Comparison of ENCODE assay signal across 17 mouse cellular contexts in genomic region chr8:91611723-91612362, GRCm38 (mm10).
DNase-seq lines count a peak whose midpoint lies in the region; ATAC-seq lines count a peak whose summit lies in the region.
"Had no signal": no experiment of that assay in that cellular context is flagged by ENCODE, and none has a peak within 500 bp of the region (broad histone marks: within the 10 kb centered on the region; RNA-seq: fewer than 3 reads in every experiment).

No protein-coding gene starts in this region.

- H3K36me3 ChIP-seq in embryonic facial prominence, embryonic 10.5 days (replicated peaks), result no peaks in the 10 kb centered on the region
- no peaks in the 10 kb centered on the region for H3K36me3 ChIP-seq in hindbrain, embryonic 11.5 days (ENCODE audit: control insufficient read depth, insufficient read depth, low read length)
- H3K36me3 ChIP-seq in limb, embryonic 12.5 days, result no peaks in the 10 kb centered on the region
- H3K36me3 ChIP-seq: liver, embryonic 13.5 days had no signal

- H3K9ac ChIP-seq in hindbrain, embryonic 11.5 days (ENCODE audit: low read depth, low read length), result no peak overlapping the region
- H3K9ac ChIP-seq in limb, embryonic 12.5 days (replicated peaks), result no peak overlapping the region
- H3K9ac ChIP-seq: liver, embryonic 13.5 days had no signal

- H3K27me3 ChIP-seq in embryonic facial prominence, embryonic 10.5 days (replicated peaks; ENCODE audit: low read depth, poor library complexity, severe bottlenecking), result peaks cover 41% of the 10 kb centered on the region
- H3K27me3 ChIP-seq in hindbrain, embryonic 11.5 days (ENCODE audit: control insufficient read depth, insufficient read depth, low read length), result no peaks in the 10 kb centered on the region
- H3K27me3 ChIP-seq in limb, embryonic 12.5 days, result peaks cover 86% of the 10 kb centered on the region
- H3K27me3 ChIP-seq: liver, embryonic 13.5 days had no signal

- H3K4me1 ChIP-seq in embryonic facial prominence, embryonic 10.5 days, result peaks cover 73% of the 10 kb centered on the region
- H3K4me1 ChIP-seq in hindbrain, embryonic 11.5 days (replicated peaks; ENCODE audit: control insufficient read depth, insufficient read depth, low read length), result peaks cover 21% of the 10 kb centered on the region
- peaks cover 63% of the 10 kb centered on the region for H3K4me1 ChIP-seq in limb, embryonic 12.5 days (replicated peaks)

- 0 out of 2 replicates have a peak, but pooled peaks have one; percentile 43 for ATAC-seq in hindbrain, embryonic 11.5 days (ENCODE audit: low FRiP score)
- no peak for ATAC-seq in limb, embryonic 12.5 days (ENCODE audit: insufficient number of reproducible peaks, insufficient read depth, low FRiP score, low TSS enrichment, low read depth)
- ATAC-seq: intestine, embryonic 16.5 days had no signal

- H3K4me2 ChIP-seq in hindbrain, embryonic 11.5 days (replicated peaks; ENCODE audit: low read depth, low read length), result no peak overlapping the region
- peak overlapping the region; percentile 27 for H3K4me2 ChIP-seq in limb, embryonic 12.5 days
- H3K4me2 ChIP-seq: liver, embryonic 13.5 days had no signal

- peak; percentile 70 for DNase-seq in Muller cell, postnatal 12 days (ENCODE audit: inconsistent ontology term)
- DNase-seq in embryonic facial prominence, embryonic 10.5 days (ENCODE audit: low spot score), result no peak
- DNase-seq in hindbrain, embryonic 11.5 days (ENCODE audit: low spot score), result no peak
- DNase-seq in layer of hippocampus, postnatal 14 days (ENCODE audit: low spot score in 2 of 2), result no peak
- DNase-seq in kidney, postnatal 25 days, result no peak
- no peak for DNase-seq in lung, postnatal 10 days
- DNase-seq: adrenal gland, adult 2 months; cerebellum, adult 2 months; gastrocnemius, adult 2 months; heart, postnatal 10 days; liver, embryonic 13.5 days; thymus, adult 2 months had no signal

- H3K4me3 ChIP-seq in embryonic facial prominence, embryonic 10.5 days, result no peak overlapping the region
- H3K4me3 ChIP-seq in hindbrain, embryonic 11.5 days (ENCODE audit: low read depth, low read length), result no peak overlapping the region
- no peak overlapping the region for H3K4me3 ChIP-seq in limb, embryonic 12.5 days (replicated peaks)
- H3K4me3 ChIP-seq: erythroblast, embryonic 14.5 days; gastrocnemius, adult 2 months; liver, embryonic 13.5 days had no signal

- 74% methylated on average over 14 of the region's 14 CpGs for WGBS in embryonic facial prominence, embryonic 10.5 days
- 53% methylated on average over 14 of the region's 14 CpGs for WGBS in hindbrain, embryonic 11.5 days
- 29% methylated on average over 14 of the region's 14 CpGs for WGBS in limb, embryonic 12.5 days

- H3K27ac ChIP-seq in embryonic facial prominence, embryonic 10.5 days (replicated peaks), result peak overlapping the region; percentile 27; the same call in 1 of the 2 replicates
- H3K27ac ChIP-seq in hindbrain, embryonic 11.5 days (ENCODE audit: low read depth, low read length), result peak overlapping the region; percentile 52
- H3K27ac ChIP-seq in limb, embryonic 12.5 days, result no peak overlapping the region
- H3K27ac ChIP-seq: gastrocnemius, adult 2 months; kidney, postnatal 0 days; liver, embryonic 13.5 days had no signal

- H3K9me3 ChIP-seq in embryonic facial prominence, embryonic 10.5 days, result no peaks in the 10 kb centered on the region
- H3K9me3 ChIP-seq in hindbrain, embryonic 11.5 days (ENCODE audit: control insufficient read depth, low read length), result no peaks in the 10 kb centered on the region
- H3K9me3 ChIP-seq in limb, embryonic 12.5 days, result no peaks in the 10 kb centered on the region
- H3K9me3 ChIP-seq: G1E; liver, embryonic 13.5 days had no signal
